Mouse (Mus musculus) hindbrain, postnatal 0 days (tissue): ENCODE data around the gene Traf7. TPM values are rescaled to one million over a fixed set of nuclear protein-coding genes. Genes with fewer than 3 reads are reported as not detected.
A peak's percentile ranks its signal among the peaks of the same experiment; 100 is the strongest.

Experiments
- ATAC-seq: fragments of 200-750 bp; cut with Nextera tagmentation; 2 replicates; pipeline ENCODE4 v1.8.0; 2017; ENCODE audit warnings: mild to moderate bottlenecking, moderate TSS enrichment, moderate library complexity
- DNase-seq: peaks from one replicate; pipeline ENCODE4 v3.0.0-alpha.2; 2015; ENCODE audit warnings: low spot score
- H3K27ac ChIP-seq: fragments of 300-500 bp; sonication (generic); 2 replicates; pipeline ENCODE4 v1.5.1; 2014; ENCODE audit warnings: mild to moderate bottlenecking
- H3K27me3 ChIP-seq: fragments of 300-500 bp; sonication (generic); 2 replicates; pipeline ENCODE4 v1.6.1; 2014; ENCODE audit warnings: low read length, mixed read lengths; ENCODE audit not compliant: insufficient read depth
- H3K36me3 ChIP-seq: fragments of 300-500 bp; sonication (generic); 2 replicates; pipeline ENCODE4 v1.6.1; 2014; ENCODE audit warnings: low read length, mixed read lengths; ENCODE audit not compliant: insufficient read depth
- H3K4me1 ChIP-seq: fragments of 300-500 bp; sonication (generic); 2 replicates; pipeline ENCODE4 v1.6.1; 2014; ENCODE audit warnings: antibody characterized with exemption, low read length, mixed read lengths; ENCODE audit not compliant: insufficient read depth
- H3K4me2 ChIP-seq: fragments of 300-500 bp; sonication (generic); 2 replicates; pipeline ENCODE4 v1.6.1; 2014; ENCODE audit warnings: low read depth, mild to moderate bottlenecking, low read length, moderate library complexity, mixed read lengths
- H3K4me3 ChIP-seq: fragments of 300-500 bp; sonication (generic); 2 replicates; pipeline ENCODE4 v1.5.1; 2014; ENCODE audit warnings: low read length
- H3K9ac ChIP-seq: fragments of 300-500 bp; sonication (generic); replicated peaks from 2 replicates; pipeline ENCODE4 v1.6.1; 2014; ENCODE audit warnings: mild to moderate bottlenecking, low read length, moderate library complexity, mixed read lengths
- H3K9me3 ChIP-seq: fragments of 300-500 bp; sonication (generic); 2 replicates; pipeline ENCODE4 v1.6.1; 2016; ENCODE audit warnings: low read length, mixed read lengths
- CTCF ChIP-seq: IDR thresholded peaks from 2 replicates; pipeline ENCODE4 v1.5.1; 2016; ENCODE audit warnings: antibody characterized with exemption, control low read depth, low read depth
- WGBS: fragments of 180-500 bp; shearing (Covaris S2); extraction: QIAGEN DNeasy Blood & Tissue Kit; methylation state at CpG from one replicate; pipeline ENCODE4 v1.1.7; 2014; 5-methylcytosine and 5-hydroxymethylcytosine counted together
- polyA plus RNA-seq: library from polyadenylated mRNA; unstranded; fragments of >200 nt; fragmentation: Nextera tagmentation; extraction: Ambion mirVana; gene quantifications from 2 replicates; pipeline ENCODE4 v1.2.1, GENCODE M21; 2015
- total RNA-seq: library from RNA; depleted of rRNA; stranded (reverse); fragments of >200 nt; gene quantifications from 2 replicates; pipeline ENCODE4 v1.2.3, GENCODE M21; 2014; rRNA removed

Gene Traf7
- total and polyA plus RNA-seq, 2 experiments from 2014 or later: 64.0 to 165 TPM

GRCm38 (mm10) chr17:24469336-24469909 lies 58.3 kb downstream of the Traf7 start:
- Histone ChIP-seq H3K4me3 (peak overlapping the region; percentile 79), H3K9me3 (no peaks in the 10 kb centered on the region), H3K27ac (peak overlapping the region; percentile 92), H3K36me3 (0 out of 2 replicates have a peak, but pooled peaks cover 8% of the 10 kb centered on the region), H3K4me1 (peaks cover 18% of the 10 kb centered on the region), H3K9ac (peak overlapping the region; percentile 80), H3K4me2 (peak overlapping the region; percentile 97), H3K27me3 (no peaks in the 10 kb centered on the region)
- DNase-seq (no peak), ATAC-seq (no peak)
- TF ChIP-seq CTCF: no peak
- WGBS: 19% methylated on average over 7 of the region's 7 CpGs

- H3K4me3 ChIP-seq: no peak overlapping the region
- ATAC-seq (no peak), DNase-seq (no peak)
- no peak overlapping the region for H3K9ac ChIP-seq
- H3K4me1 ChIP-seq: peaks cover 18% of the 10 kb centered on the region
- TF ChIP-seq CTCF: no peak
- H3K27ac ChIP-seq: no peak overlapping the region
- H3K9me3 ChIP-seq: no peaks in the 10 kb centered on the region
- WGBS: 89% methylated on average over 5 of the region's 5 CpGs
- no peak overlapping the region for H3K4me2 ChIP-seq
- H3K27me3 ChIP-seq: no peaks in the 10 kb centered on the region
- 0 out of 2 replicates have a peak, but pooled peaks cover 2% of the 10 kb centered on the region for H3K36me3 ChIP-seq
Observed at GRCm38 (mm10) chr17:24468636-24469246, 59.0 kb downstream of the Traf7 start.

GRCm38 (mm10) chr17:24463374-24464133 lies 64.2 kb downstream of the Traf7 start:
- no peak for TF ChIP-seq CTCF
- Histone ChIP-seq H3K9me3 (no peaks in the 10 kb centered on the region), H3K27me3 (no peaks in the 10 kb centered on the region), H3K36me3 (no peaks in the 10 kb centered on the region), H3K4me2 (no peak overlapping the region), H3K9ac (no peak overlapping the region), H3K4me1 (no peaks in the 10 kb centered on the region), H3K27ac (no peak overlapping the region), H3K4me3 (no peak overlapping the region)
- 62% methylated on average over 6 of the region's 6 CpGs for WGBS
- DNase-seq (no peak), ATAC-seq (no peak)

GRCm38 (mm10) chr17:24462932-24463331 lies 64.8 kb downstream of the Traf7 start:
- Histone ChIP-seq H3K9ac (no peak overlapping the region), H3K27ac (no peak overlapping the region), H3K4me3 (no peak overlapping the region), H3K4me2 (no peak overlapping the region), H3K27me3 (no peaks in the 10 kb centered on the region), H3K36me3 (no peaks in the 10 kb centered on the region), H3K9me3 (no peaks in the 10 kb centered on the region), H3K4me1 (no peaks in the 10 kb centered on the region)
- 96% methylated on average over 1 of the region's 1 CpGs for WGBS
- no peak for ATAC-seq
- no peak for TF ChIP-seq CTCF
- no peak for DNase-seq

GRCm38 (mm10) chr17:24461580-24461979 lies 66.2 kb downstream of the Traf7 start:
- TF ChIP-seq CTCF: peak; percentile 56
- DNase-seq (peak; percentile 49), ATAC-seq (no peak)
- H3K4me2 ChIP-seq: no peak overlapping the region
- H3K36me3 ChIP-seq: no peaks in the 10 kb centered on the region
- H3K9me3 ChIP-seq: no peaks in the 10 kb centered on the region
- H3K4me3 ChIP-seq: no peak overlapping the region
- H3K4me1 ChIP-seq: no peaks in the 10 kb centered on the region
- H3K27me3 ChIP-seq: no peaks in the 10 kb centered on the region
- no peak overlapping the region for H3K27ac ChIP-seq
- WGBS: 60% methylated on average over 2 of the region's 2 CpGs
- H3K9ac ChIP-seq: no peak overlapping the region

Other genes starting within 250 kb of the Traf7 start
- 0.90 and 1.5 TPM in 2 replicates for gene Abca17, start 176.9 kb downstream of the Traf7 start, total RNA-seq
- gene Abca17, start 176.9 kb downstream of the Traf7 start, polyA plus RNA-seq: 1.0 and 1.2 TPM in 2 replicates
- gene Abca3, start 176.0 kb downstream of the Traf7 start, total RNA-seq: 98.9 and 102 TPM in 2 replicates
- gene Abca3, start 176.0 kb downstream of the Traf7 start, polyA plus RNA-seq: 26.1 and 27.3 TPM in 2 replicates
- gene Rnps1, start 113.4 kb downstream of the Traf7 start, total RNA-seq: 234 and 244 TPM in 2 replicates
- gene Rnps1, start 113.4 kb downstream of the Traf7 start, polyA plus RNA-seq: 287 and 295 TPM in 2 replicates
- gene Eci1, start 101.3 kb downstream of the Traf7 start, total RNA-seq: 45.2 and 47.9 TPM in 2 replicates
- gene Eci1, start 101.3 kb downstream of the Traf7 start, polyA plus RNA-seq: 56.8 and 60.6 TPM in 2 replicates
- 4.7 and 7.0 TPM in 2 replicates for gene Dnase1l2, start 84.8 kb downstream of the Traf7 start, total RNA-seq
- gene Dnase1l2, start 84.8 kb downstream of the Traf7 start, polyA plus RNA-seq: 0.71 and 1.1 TPM in 2 replicates
- 32.4 and 36.3 TPM in 2 replicates for gene E4f1, start 57.6 kb downstream of the Traf7 start, total RNA-seq
- 28.0 and 33.5 TPM in 2 replicates for gene E4f1, start 57.6 kb downstream of the Traf7 start, polyA plus RNA-seq
- 71.7 and 74.1 TPM in 2 replicates for gene Pgp, start 57.5 kb downstream of the Traf7 start, total RNA-seq
- 94.1 and 97.6 TPM in 2 replicates for gene Pgp, start 57.5 kb downstream of the Traf7 start, polyA plus RNA-seq
- 0.47 and 4.0 TPM in 2 replicates for gene Bricd5, start 54.1 kb downstream of the Traf7 start, total RNA-seq
- gene Bricd5, start 54.1 kb downstream of the Traf7 start, polyA plus RNA-seq: 1.3 and 1.4 TPM in 2 replicates
- gene Mlst8, start 48.9 kb downstream of the Traf7 start, total RNA-seq: 45.9 and 55.3 TPM in 2 replicates
- 26.3 and 26.4 TPM in 2 replicates for gene Mlst8, start 48.9 kb downstream of the Traf7 start, polyA plus RNA-seq
- 152 and 163 TPM in 2 replicates for gene Caskin1, start 39.3 kb downstream of the Traf7 start, total RNA-seq
- 42.1 and 43.7 TPM in 2 replicates for gene Caskin1, start 39.3 kb downstream of the Traf7 start, polyA plus RNA-seq
- gene Rab26, start 6.3 kb upstream of the Traf7 start, total RNA-seq: 2.7 and 4.0 TPM in 2 replicates
- gene Rab26, start 6.3 kb upstream of the Traf7 start, polyA plus RNA-seq: 10.6 and 14.7 TPM in 2 replicates
- 87.9 and 99.2 TPM in 2 replicates for gene Pkd1, start 21.9 kb upstream of the Traf7 start, total RNA-seq
- gene Pkd1, start 21.9 kb upstream of the Traf7 start, polyA plus RNA-seq: 14.9 and 16.0 TPM in 2 replicates
- 98.0 and 114 TPM in 2 replicates for gene Tsc2, start 104.7 kb upstream of the Traf7 start, total RNA-seq
- gene Tsc2, start 104.7 kb upstream of the Traf7 start, polyA plus RNA-seq: 45.7 and 51.2 TPM in 2 replicates
- 4.2 and 5.6 TPM in 2 replicates for gene Nthl1, start 104.7 kb upstream of the Traf7 start, total RNA-seq
- gene Nthl1, start 104.7 kb upstream of the Traf7 start, polyA plus RNA-seq: 7.2 and 7.8 TPM in 2 replicates
- gene Slc9a3r2, start 122.4 kb upstream of the Traf7 start, total RNA-seq: 72.8 and 91.1 TPM in 2 replicates
- 57.6 and 60.6 TPM in 2 replicates for gene Slc9a3r2, start 122.4 kb upstream of the Traf7 start, polyA plus RNA-seq
- 0.78 TPM in 1 of 2 replicates, not detected in the other for gene Npw, start 130.5 kb upstream of the Traf7 start, total RNA-seq
- 0.65 and 0.81 TPM in 2 replicates for gene Npw, start 130.5 kb upstream of the Traf7 start, polyA plus RNA-seq
- 40.9 and 47.0 TPM in 2 replicates for gene Zfp598, start 141.7 kb upstream of the Traf7 start, total RNA-seq
- gene Zfp598, start 141.7 kb upstream of the Traf7 start, polyA plus RNA-seq: 14.2 and 14.6 TPM in 2 replicates
- 331 and 347 TPM in 2 replicates for gene Syngr3, start 162.0 kb upstream of the Traf7 start, total RNA-seq
- 280 and 294 TPM in 2 replicates for gene Syngr3, start 162.0 kb upstream of the Traf7 start, polyA plus RNA-seq
- gene Gfer, start 168.2 kb upstream of the Traf7 start, total RNA-seq: 21.1 and 26.1 TPM in 2 replicates
- gene Gfer, start 168.2 kb upstream of the Traf7 start, polyA plus RNA-seq: 39.7 and 41.4 TPM in 2 replicates
- 6.1 and 8.1 TPM in 2 replicates for gene Noxo1, start 168.3 kb upstream of the Traf7 start, total RNA-seq
- gene Noxo1, start 168.3 kb upstream of the Traf7 start, polyA plus RNA-seq: 1.4 and 2.2 TPM in 2 replicates
- gene Tbl3, start 179.7 kb upstream of the Traf7 start, total RNA-seq: 53.2 and 55.2 TPM in 2 replicates
- 43.5 and 49.2 TPM in 2 replicates for gene Tbl3, start 179.7 kb upstream of the Traf7 start, polyA plus RNA-seq
- not detected in 2 replicates for gene Rnf151, start 190.1 kb upstream of the Traf7 start, total RNA-seq
- gene Rnf151, start 190.1 kb upstream of the Traf7 start, polyA plus RNA-seq: not detected in 2 replicates
- gene Rps2, start 190.2 kb upstream of the Traf7 start, total RNA-seq: 2,181 and 2,600 TPM in 2 replicates
- gene Rps2, start 190.2 kb upstream of the Traf7 start, polyA plus RNA-seq: 809 and 820 TPM in 2 replicates
- 135 and 157 TPM in 2 replicates for gene Ndufb10, start 196.5 kb upstream of the Traf7 start, total RNA-seq
- 353 and 356 TPM in 2 replicates for gene Ndufb10, start 196.5 kb upstream of the Traf7 start, polyA plus RNA-seq
- 1.3 TPM in 1 of 2 replicates, not detected in the other for gene Rpl3l, start 199.9 kb upstream of the Traf7 start, total RNA-seq
- 0.41 and 0.52 TPM in 2 replicates for gene Rpl3l, start 199.9 kb upstream of the Traf7 start, polyA plus RNA-seq
- gene Msrb1, start 208.7 kb upstream of the Traf7 start, total RNA-seq: 17.0 and 19.6 TPM in 2 replicates
- 22.7 and 25.5 TPM in 2 replicates for gene Msrb1, start 208.7 kb upstream of the Traf7 start, polyA plus RNA-seq
- gene Hs3st6, start 225.1 kb upstream of the Traf7 start, total RNA-seq: not detected in 2 replicates
- gene Hs3st6, start 225.1 kb upstream of the Traf7 start, polyA plus RNA-seq: 0.43 and 0.47 TPM in 2 replicates